Mouse (Mus musculus) layer of hippocampus, postnatal 14 days (tissue): ENCODE results near the gene Fbxl3. TPM values are rescaled to one million over a fixed set of nuclear protein-coding genes. Genes with fewer than 3 reads are reported as not detected.

Experiments used
- DNase-seq, 2 experiments: peaks; one replicate each; pipeline ENCODE4 v3.0.0; 2021 to 2022; ENCODE audit warnings: low spot score in 2 of 2, mixed read lengths in 1 of 2
- long read RNA-seq, 2 experiments: library from polyadenylated mRNA; stranded (forward); transcript quantifications; one replicate each; pipeline ENCODE4 v2.0.0; 2021
- total RNA-seq, 2 experiments: library from RNA; stranded (reverse); gene quantifications; 2 replicates each; pipeline ENCODE4 v1.2.3; 2021

Gene Fbxl3
- 10 to 100 TPM; 71.5 to 71.8 TPM for total RNA-seq
- long read RNA-seq, experiment 1, full-length matches to known transcripts: 50 of 67 reads
- long read RNA-seq, experiment 1, partial matches to known transcripts: 1 of 67 reads
- long read RNA-seq, experiment 1, other reads (novel, unspliced or antisense): 16 of 67 reads
- long read RNA-seq, experiment 2, full-length matches to known transcripts: 62 of 76 reads
- long read RNA-seq, experiment 2, partial matches to known transcripts: 1 of 76 reads
- long read RNA-seq, experiment 2, other reads (novel, unspliced or antisense): 13 of 76 reads

GRCm38 (mm10) chr14:103099238-103099933 is at the start of gene Fbxl3:
Gene Fbxl3 (minus strand): TSS chr14:103099566.
- DNase-seq: peak; percentile 80

GRCm38 (mm10) chr14:103131991-103132390 is 32.6 kb upstream of the Fbxl3 start:
- no peak for DNase-seq

- DNase-seq: no peak
These were observed 26.4 kb upstream of the Fbxl3 start for GRCm38 (mm10) chr14:103125756-103126155.

GRCm38 (mm10) chr14:103114994-103115670 is 15.8 kb upstream of the Fbxl3 start:
- no peak for DNase-seq

GRCm38 (mm10) chr14:103112606-103113363 is 13.4 kb upstream of the Fbxl3 start:
- no peak for DNase-seq

- peak in 1 of 2 experiments; percentile 31 for DNase-seq
These were observed 10.6 kb upstream of the Fbxl3 start for GRCm38 (mm10) chr14:103109971-103110370.

- no peak for DNase-seq
These were observed 6.9 kb upstream of the Fbxl3 start for GRCm38 (mm10) chr14:103106301-103106700.

GRCm38 (mm10) chr14:103102731-103103335 is 3.5 kb upstream of the Fbxl3 start:
- no peak for DNase-seq

GRCm38 (mm10) chr14:103102246-103102645 is 2.9 kb upstream of the Fbxl3 start:
- DNase-seq: no peak

- DNase-seq: no peak
These were observed 1.8 kb upstream of the Fbxl3 start for GRCm38 (mm10) chr14:103101171-103101570.

GRCm38 (mm10) chr14:103100296-103100695 is 930 bp upstream of the Fbxl3 start:
- DNase-seq: no peak

GRCm38 (mm10) chr14:103098587-103099235 is 655 bp downstream of the Fbxl3 start:
- peak; percentile 72 to 77 for DNase-seq

GRCm38 (mm10) chr14:103098213-103098586 is 1.2 kb downstream of the Fbxl3 start:
- DNase-seq: no peak

- DNase-seq: no peak
These were observed 2.7 kb downstream of the Fbxl3 start for GRCm38 (mm10) chr14:103096621-103097020.

- DNase-seq: no peak
These were observed 3.5 kb downstream of the Fbxl3 start for GRCm38 (mm10) chr14:103095826-103096225.

GRCm38 (mm10) chr14:103095036-103095435 is 4.3 kb downstream of the Fbxl3 start:
- DNase-seq: no peak

GRCm38 (mm10) chr14:103093670-103094069 is 5.7 kb downstream of the Fbxl3 start:
- no peak for DNase-seq

- DNase-seq: no peak
These were observed 6.1 kb downstream of the Fbxl3 start for GRCm38 (mm10) chr14:103093236-103093635.

- peak in 1 of 2 experiments; percentile 58 for DNase-seq
These were observed 10.7 kb downstream of the Fbxl3 start for GRCm38 (mm10) chr14:103088624-103089023.

- no peak for DNase-seq
These were observed 11.5 kb downstream of the Fbxl3 start for GRCm38 (mm10) chr14:103087846-103088245.
